Mouse (Mus musculus): Measurements from ENCODE around the gene Fbxo46. TPM values are rescaled to one million over a fixed set of nuclear protein-coding genes. Genes with fewer than 3 reads are reported as not detected.

Fbxo46 gene
- total RNA-seq, 1 experiment from 2014 or later = 15.1 TPM

- DNase-seq = no peak
Measured at GRCm38 (mm10) chr7:19169506-19169905, 49.8 kb downstream of the Fbxo46 start.

GRCm38 (mm10) chr7:19170142-19170541 lies 50.5 kb downstream of the Fbxo46 start:
- DNase-seq = no peak

- DNase-seq = no peak
Measured at GRCm38 (mm10) chr7:19171831-19172230, 52.2 kb downstream of the Fbxo46 start.

- DNase-seq = peak; percentile 82
Measured at GRCm38 (mm10) chr7:19172874-19173273, 53.2 kb downstream of the Fbxo46 start.

- no peak for DNase-seq
Measured at GRCm38 (mm10) chr7:19175708-19176515, 56.3 kb downstream of the Fbxo46 start, which contains the start of gene Eml2. Eml2 (plus strand) TSS chr7:19176421.

- no peak for DNase-seq
Measured at GRCm38 (mm10) chr7:19176516-19176947, 56.9 kb downstream of the Fbxo46 start.

- DNase-seq = no peak
Measured at GRCm38 (mm10) chr7:19177216-19177615, 57.6 kb downstream of the Fbxo46 start.

GRCm38 (mm10) chr7:19178035-19178434 lies 58.4 kb downstream of the Fbxo46 start:
- DNase-seq = no peak

- DNase-seq = peak; percentile 80
Measured at GRCm38 (mm10) chr7:19178443-19179092, 58.9 kb downstream of the Fbxo46 start.

- DNase-seq = peak; percentile 76
Measured at GRCm38 (mm10) chr7:19179173-19179572, 59.5 kb downstream of the Fbxo46 start.

- no peak for DNase-seq
Measured at GRCm38 (mm10) chr7:19179936-19180335, 60.3 kb downstream of the Fbxo46 start.

- DNase-seq = peak; percentile 73
Measured at GRCm38 (mm10) chr7:19180862-19181429, 61.3 kb downstream of the Fbxo46 start.

GRCm38 (mm10) chr7:19184250-19184649 lies 64.6 kb downstream of the Fbxo46 start:
- no peak for DNase-seq

- no peak for DNase-seq
Measured at GRCm38 (mm10) chr7:19184758-19185157, 65.1 kb downstream of the Fbxo46 start.

Small RNAs within 50 kb of the gene (microRNA-seq; reads per million reads assigned to microRNA genes)
- gene Mir3100 = 1.7 to 2.5 reads per million in 2 experiments
- gene Mir330 = 526 to 671 reads per million in 2 experiments

Other genes with a start within 250 kb of the Fbxo46 start
- gene Pglyrp1, start 248.5 kb upstream of the Fbxo46 start, total RNA-seq (2021) = 1.9 and 2.0 TPM in 2 replicates
- 16.5 and 20.8 TPM in 2 replicates for gene Ccdc61, start 209.4 kb upstream of the Fbxo46 start, total RNA-seq (2021)
- 4.9 and 6.2 TPM in 2 replicates for gene Nova2, start 194.0 kb upstream of the Fbxo46 start, total RNA-seq (2021)
- not detected in 2 replicates for gene Nanos2, start 132.5 kb upstream of the Fbxo46 start, total RNA-seq (2021)
- 10.9 and 13.0 TPM in 2 replicates for gene Mypop, start 128.6 kb upstream of the Fbxo46 start, total RNA-seq (2021)
- 45.8 and 48.3 TPM in 2 replicates for gene Irf2bp1, start 115.8 kb upstream of the Fbxo46 start, total RNA-seq (2021)
- 0.76 TPM in 1 of 2 replicates, not detected in the other for gene Foxa3, start 96.3 kb upstream of the Fbxo46 start, total RNA-seq (2021)
- gene Sympk, start 95.5 kb upstream of the Fbxo46 start, total RNA-seq (2021) = 120 and 126 TPM in 2 replicates
- not detected in 2 replicates for gene Rsph6a, start 65.2 kb upstream of the Fbxo46 start, total RNA-seq (2021)
- 53.1 and 64.1 TPM in 2 replicates for gene Dmwd, start 43.6 kb upstream of the Fbxo46 start, total RNA-seq (2021)
- gene Dmpk, start 36.0 kb upstream of the Fbxo46 start, total RNA-seq (2021) = 106 and 114 TPM in 2 replicates
- gene Six5, start 25.3 kb upstream of the Fbxo46 start, total RNA-seq (2021) = 21.8 and 26.1 TPM in 2 replicates
- 0.09 TPM in 1 of 2 replicates, not detected in the other for gene Gm4969, start 1.5 kb upstream of the Fbxo46 start, total RNA-seq (2021)
- 15.4 and 20.3 TPM in 2 replicates for gene Qpctl, start 29.4 kb downstream of the Fbxo46 start, total RNA-seq (2021)
- 90.5 and 99.0 TPM in 2 replicates for gene Snrpd2, start 29.9 kb downstream of the Fbxo46 start, total RNA-seq (2021)
- 0.27 and 0.43 TPM in 2 replicates for gene Gipr, start 46.3 kb downstream of the Fbxo46 start, total RNA-seq (2021)
- 36.3 and 66.2 TPM in 2 replicates for gene Eml2, start 56.6 kb downstream of the Fbxo46 start, total RNA-seq (2021)
- 6.2 and 7.5 TPM in 2 replicates for gene Gpr4, start 92.7 kb downstream of the Fbxo46 start, total RNA-seq (2021)
- gene Opa3, start 108.5 kb downstream of the Fbxo46 start, total RNA-seq (2021) = 26.9 and 30.6 TPM in 2 replicates
- 47.4 and 61.4 TPM in 2 replicates for gene Vasp, start 152.0 kb downstream of the Fbxo46 start, total RNA-seq (2021)
- not detected in 2 replicates for gene Ppm1n, start 160.2 kb downstream of the Fbxo46 start, total RNA-seq (2021)
- gene Rtn2, start 162.8 kb downstream of the Fbxo46 start, total RNA-seq (2021) = 2.5 and 5.3 TPM in 2 replicates
- 1.0 and 1.3 TPM in 2 replicates for gene Fosb, start 190.2 kb downstream of the Fbxo46 start, total RNA-seq (2021)
- gene Ercc1, start 224.9 kb downstream of the Fbxo46 start, total RNA-seq (2021) = 44.5 and 45.8 TPM in 2 replicates
- gene Cd3eap, start 239.6 kb downstream of the Fbxo46 start, total RNA-seq (2021) = 13.4 and 13.5 TPM in 2 replicates
- 6.7 and 9.3 TPM in 2 replicates for gene Ppp1r13l, start 239.9 kb downstream of the Fbxo46 start, total RNA-seq (2021)

Measured in adrenal gland, postnatal 25 days (tissue).